Mouse (Mus musculus) right cerebral cortex, postnatal 14 days (tissue): ENCODE measurements around the gene Ephb1.
A peak's percentile ranks its signal among the peaks of the same experiment; 100 is the strongest.

Experiments used
- DNase-seq: peaks from one replicate; pipeline ENCODE4 v3.0.0; 2022

Ephb1 gene

GRCm38 (mm10) chr9:102303882-102304281 lies 50.6 kb downstream of the Ephb1 start:
- no peak for DNase-seq

DNA sequence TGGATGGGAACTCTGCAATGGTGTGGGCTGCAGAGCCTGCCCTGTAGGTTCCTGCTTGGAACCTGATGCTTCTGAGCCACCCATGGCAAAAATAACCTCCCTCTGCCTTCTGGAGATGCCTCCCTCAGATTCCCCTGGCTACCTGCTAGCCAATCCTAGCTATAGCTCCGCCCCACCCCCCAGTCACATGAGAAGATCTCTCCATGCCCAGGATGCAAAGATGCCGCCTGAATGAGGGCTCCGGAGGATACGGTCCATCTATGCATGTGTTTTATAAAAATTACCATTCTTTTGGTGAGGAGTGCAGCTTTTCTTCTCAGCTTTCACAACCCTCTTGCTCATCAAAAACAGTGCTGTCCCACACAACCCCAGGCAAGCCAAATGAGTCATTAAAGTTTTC lies 53.5 kb downstream of the Ephb1 start:
- no peak for DNase-seq

DNA sequence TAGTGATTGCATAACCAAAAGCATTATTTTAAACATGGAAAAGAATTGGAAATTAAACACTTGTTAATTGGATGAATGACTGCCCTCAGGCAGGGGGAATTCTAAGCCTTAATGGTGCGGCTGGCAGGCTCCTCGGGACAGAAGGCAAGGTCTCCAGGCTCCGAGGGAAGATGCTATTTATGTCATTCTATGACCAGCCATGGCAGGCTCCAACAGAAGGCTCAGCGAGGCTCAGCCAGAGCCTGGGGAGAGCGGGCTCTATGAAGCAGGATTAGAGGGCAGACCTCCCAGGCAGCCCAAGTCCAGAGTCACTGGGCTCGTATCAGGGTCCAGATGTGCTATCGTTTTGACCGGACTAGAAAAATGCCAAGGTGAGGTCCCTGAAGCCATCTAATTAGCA lies 55.8 kb downstream of the Ephb1 start:
- no peak for DNase-seq

GRCm38 (mm10) chr9:102297986-102298385 lies 56.5 kb downstream of the Ephb1 start:
- no peak for DNase-seq

GRCm38 (mm10) chr9:102297176-102297575 lies 57.3 kb downstream of the Ephb1 start:
- DNase-seq: no peak

DNA sequence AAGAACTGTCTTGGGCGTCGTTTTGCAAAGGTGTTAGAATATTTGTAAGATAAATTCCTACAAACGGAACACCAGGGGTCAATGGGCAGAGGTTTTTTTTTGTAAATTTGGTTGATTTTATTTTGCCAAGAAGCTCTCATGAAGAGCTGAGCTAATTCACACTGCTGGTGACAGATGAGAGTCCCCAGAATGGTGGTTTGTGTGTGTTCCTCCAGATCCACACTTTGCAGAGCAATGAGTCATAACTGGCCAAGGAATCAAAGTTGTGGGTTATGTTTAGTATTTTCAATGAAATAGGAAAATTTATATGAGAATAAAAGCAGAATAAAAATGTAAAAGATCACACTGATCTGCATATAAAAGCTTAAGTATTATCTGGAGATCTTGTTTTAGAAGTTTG lies 60.9 kb downstream of the Ephb1 start:
- DNase-seq: no peak

DNA sequence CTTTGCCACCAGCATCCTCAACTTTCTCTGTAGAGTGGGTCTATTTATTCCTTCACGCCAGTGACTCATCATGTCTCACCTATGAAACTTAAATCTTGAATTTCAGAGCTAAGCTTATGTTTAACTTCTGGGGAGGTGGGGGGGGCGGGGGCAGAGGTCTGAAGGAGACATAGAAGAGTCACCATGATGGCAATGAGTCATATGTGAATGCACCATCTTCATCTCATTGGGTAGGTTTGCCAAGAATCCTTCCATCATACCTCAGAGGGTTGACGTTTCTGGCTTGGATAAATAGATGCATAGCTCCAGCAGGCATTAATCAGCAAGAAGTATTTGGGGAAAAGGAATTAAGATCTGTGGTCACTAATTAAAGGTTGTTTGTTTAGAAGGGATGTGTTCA lies 63.3 kb downstream of the Ephb1 start:
- no peak for DNase-seq

DNA sequence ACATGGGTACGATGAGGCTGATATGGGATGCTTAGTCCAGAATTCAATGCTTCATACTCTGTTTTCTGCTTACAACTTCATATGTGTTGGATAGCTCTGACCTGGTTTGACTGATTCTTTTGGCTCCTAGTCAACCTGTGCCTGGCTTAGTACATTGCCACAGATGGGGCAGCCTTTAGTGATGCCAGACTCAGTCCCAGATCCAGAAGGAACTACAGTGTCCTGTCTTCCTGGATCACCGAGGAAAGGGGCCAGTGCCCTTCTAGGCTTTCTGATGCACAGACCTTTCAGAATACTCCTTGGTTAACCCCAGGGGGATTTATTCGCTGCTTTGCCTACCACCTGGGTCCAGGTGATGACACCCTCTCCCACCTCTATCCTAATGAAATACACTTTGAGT lies 66.1 kb downstream of the Ephb1 start:
- no peak for DNase-seq

GRCm38 (mm10) chr9:102275931-102276330 lies 78.6 kb downstream of the Ephb1 start:
- no peak for DNase-seq

GRCm38 (mm10) chr9:102274016-102274415 lies 80.5 kb downstream of the Ephb1 start:
- DNase-seq: no peak

GRCm38 (mm10) chr9:102273469-102273808 lies 81.1 kb downstream of the Ephb1 start:
- no peak for DNase-seq

DNA sequence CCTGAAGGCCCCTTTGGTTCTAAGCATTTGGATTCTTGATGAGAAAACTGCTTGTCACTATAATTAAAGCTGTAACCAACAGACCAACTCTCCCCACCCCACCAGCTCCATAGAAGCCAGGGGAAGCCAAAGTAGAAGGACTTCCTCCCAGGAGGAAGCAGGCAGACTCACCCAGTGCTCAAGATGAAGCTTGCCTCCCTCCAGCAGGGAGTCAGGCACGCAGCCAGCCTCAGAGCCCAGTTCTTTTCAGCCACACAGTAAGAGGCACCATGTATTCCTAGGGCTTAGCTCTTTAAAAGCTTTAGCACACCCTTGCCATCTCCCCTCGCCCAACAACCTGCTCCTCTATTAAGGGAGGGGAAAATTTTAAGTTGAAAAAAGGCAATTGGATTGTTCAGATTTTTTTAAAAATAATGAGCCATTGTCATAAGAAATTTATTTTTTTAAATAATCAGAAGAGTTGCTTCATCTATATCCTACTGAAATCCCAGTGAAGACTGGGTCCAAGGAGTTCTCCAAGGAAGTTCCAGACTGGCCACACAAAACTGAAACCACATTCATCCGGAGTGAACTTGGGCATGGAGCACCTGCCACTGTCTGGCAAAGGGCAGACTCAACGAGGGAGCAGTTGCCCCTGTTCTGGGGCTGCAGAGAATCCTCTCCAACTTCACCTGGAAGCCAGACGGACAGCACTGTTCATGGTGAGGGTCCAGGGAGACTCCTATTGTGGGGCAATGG lies 81.6 kb downstream of the Ephb1 start:
- peak; percentile 26 for DNase-seq

GRCm38 (mm10) chr9:102270496-102270895 lies 84.0 kb downstream of the Ephb1 start:
- DNase-seq: no peak

DNA sequence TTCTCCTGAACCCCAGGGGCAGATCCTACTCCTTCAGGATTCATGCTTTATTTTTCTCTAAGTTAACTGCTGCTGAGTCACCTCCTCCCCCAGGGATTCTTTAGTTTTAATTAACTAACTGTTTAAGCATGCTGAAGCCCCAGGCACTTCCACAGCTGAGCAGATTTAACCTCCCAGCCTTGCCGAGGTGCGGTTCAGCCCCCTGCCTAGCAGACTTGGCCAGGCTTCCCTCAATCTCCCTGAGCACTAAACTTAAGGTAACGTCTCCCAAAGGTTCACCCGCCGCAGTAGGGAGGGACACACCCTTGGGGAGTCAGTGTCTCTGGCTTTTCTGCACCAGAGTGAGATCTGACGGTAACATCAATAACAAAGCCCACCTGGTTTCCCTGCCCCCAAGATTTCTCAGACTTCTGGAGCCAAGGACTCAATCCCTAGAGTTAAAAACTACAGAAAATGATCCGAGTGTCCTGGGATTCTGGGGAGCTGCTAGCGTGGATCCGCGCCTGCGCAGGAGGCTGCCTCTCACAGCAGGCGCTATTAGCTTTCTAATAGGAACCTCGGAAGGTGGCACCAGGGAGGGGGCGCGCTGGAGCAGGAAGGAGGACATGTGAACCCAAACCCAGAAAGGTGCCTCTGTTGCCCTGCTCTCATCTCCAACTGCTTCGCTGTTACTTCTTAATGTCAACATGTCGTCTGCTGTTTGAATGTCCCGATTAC lies 87.0 kb downstream of the Ephb1 start:
- DNase-seq: peak; percentile 29

DNA sequence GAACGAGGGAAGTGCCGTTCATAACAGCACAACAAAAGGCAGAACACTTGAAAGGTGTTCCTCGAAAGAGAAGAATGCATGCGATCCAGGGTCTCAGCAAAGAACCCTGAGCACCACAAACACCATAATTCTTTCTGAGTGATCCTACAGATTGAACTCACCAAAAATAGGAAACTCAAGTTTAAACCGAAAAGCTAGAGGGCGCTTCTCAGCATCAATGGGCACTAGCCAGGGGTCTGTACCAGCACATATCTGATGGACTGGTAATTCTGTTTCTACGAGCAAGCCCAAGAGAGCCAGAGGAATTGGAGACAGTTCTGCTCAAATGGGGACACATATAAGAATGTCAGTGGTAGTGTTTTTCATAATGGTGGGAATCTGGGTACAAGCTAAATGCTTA lies 90.7 kb downstream of the Ephb1 start:
- no peak for DNase-seq

DNA sequence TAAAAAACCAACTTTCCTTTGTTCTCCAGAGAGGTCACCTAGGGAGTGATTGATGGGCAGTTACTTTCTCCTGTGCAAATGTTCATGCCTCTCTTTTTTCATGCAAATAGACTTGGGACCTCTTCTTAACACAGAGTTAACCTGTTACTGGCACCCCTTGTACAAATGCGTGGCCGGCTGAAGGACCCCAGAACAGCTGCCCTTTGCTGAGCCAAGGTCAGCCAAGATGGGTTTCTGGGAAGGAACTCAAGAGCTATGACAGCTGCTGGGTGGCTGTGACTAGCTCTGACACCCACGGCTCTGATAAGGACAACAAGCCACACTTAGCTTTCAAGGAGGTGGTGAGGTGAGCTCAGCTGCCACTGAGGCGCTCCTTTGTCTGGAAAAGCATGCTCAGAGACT lies 92.4 kb downstream of the Ephb1 start:
- no peak for DNase-seq

DNA sequence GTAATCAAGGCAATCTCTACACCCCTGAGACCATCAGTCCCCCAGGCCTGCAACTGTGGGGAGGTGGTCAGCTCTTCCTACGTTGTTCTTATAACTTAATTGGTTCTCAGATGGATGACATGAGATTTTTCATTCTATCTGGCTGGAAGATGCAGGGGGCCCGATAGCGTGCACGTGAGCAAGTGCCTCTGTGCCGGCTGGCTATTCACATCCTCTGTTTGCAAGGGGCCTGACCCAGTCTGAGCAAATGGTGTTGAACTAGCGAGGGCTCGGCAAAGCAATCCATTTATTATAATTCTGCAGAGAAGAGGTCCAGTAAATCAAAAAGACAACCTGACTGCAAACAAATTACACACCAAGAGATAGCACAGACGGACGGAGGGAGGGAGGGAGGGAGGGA lies 93.0 kb downstream of the Ephb1 start:
- no peak for DNase-seq

DNA sequence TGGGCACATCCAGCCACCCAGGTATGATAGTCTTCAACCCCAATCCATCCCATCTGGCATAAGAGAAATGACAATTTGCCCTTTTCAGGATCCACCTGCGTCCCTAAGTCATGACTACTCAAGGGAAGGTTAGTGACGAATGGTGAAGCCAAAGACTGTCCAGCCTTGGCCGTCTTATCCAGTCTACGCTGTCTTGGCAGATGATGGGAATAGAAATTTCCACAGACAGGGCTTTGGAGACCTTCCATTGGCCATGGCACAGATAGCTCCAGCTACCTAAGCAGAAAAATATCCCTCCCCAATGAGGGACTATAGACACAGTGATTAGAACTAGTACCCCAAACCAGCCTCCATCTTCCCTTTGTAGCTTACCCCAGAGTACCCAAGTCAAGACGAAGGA lies 98.1 kb downstream of the Ephb1 start:
- DNase-seq: no peak

GRCm38 (mm10) chr9:102255803-102256202 lies 98.7 kb downstream of the Ephb1 start:
- DNase-seq: no peak

- DNase-seq: no peak
These were observed 105.2 kb downstream of the Ephb1 start for GRCm38 (mm10) chr9:102249124-102249816.

GRCm38 (mm10) chr9:102245551-102245950 lies 108.9 kb downstream of the Ephb1 start:
- no peak for DNase-seq

- no peak for DNase-seq
These were observed 111.2 kb downstream of the Ephb1 start for GRCm38 (mm10) chr9:102243296-102243695.

DNA sequence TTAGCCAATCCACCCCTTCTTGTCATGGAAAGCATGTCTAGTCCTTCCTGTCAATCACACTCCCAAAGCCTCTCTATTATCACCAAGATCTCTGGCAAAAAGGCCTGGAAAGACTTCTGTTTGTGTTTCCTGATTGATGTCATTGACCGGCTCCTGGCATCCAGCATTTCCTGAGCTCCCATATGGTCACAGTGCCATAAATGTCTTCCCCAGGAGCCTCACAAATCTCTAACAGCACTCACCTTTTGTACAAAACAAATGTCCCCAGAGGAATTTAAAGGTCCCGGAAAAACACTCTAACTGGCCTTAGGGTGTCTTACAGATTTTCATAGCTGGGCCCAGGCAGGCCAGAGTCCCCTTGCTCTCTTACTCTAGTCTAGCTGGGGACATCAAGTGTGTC lies 112.9 kb downstream of the Ephb1 start:
- no peak for DNase-seq

DNA sequence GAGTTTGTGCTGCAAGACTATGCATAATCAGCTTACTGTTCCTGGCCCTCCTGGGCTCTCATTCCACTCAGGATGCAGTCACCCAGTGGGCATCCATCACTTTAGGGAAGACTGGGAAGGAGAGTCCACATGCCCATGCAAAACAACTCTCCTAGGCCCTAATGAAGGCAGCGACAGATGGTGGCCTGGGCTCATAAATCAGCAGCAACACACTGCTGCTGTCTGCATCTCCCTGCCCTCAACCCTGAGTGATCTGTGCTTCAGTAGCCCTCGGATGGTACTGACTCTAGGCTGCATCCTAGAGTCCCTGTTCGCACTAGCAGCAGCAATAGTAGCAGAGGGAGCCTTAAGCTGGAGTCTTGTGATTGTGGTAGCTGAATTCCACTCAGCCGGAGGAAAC lies 114.3 kb downstream of the Ephb1 start:
- no peak for DNase-seq
